Mouse (Mus musculus) adrenal gland (tissue): ENCODE data around the gene Atp6v1fnb.

ENCODE experiments used
- intact Hi-C: fragments of 180-260 bp; cut with DNase I; formaldehyde crosslinking; loops from one replicate; pipeline ENCODE4 v1.15.1; 2025

Atp6v1fnb gene

GRCm38 (mm10) chr6:29463388-29463787 is 7.8 kb upstream of the Atp6v1fnb start:
- intact Hi-C loops = no loop called here

DNA sequence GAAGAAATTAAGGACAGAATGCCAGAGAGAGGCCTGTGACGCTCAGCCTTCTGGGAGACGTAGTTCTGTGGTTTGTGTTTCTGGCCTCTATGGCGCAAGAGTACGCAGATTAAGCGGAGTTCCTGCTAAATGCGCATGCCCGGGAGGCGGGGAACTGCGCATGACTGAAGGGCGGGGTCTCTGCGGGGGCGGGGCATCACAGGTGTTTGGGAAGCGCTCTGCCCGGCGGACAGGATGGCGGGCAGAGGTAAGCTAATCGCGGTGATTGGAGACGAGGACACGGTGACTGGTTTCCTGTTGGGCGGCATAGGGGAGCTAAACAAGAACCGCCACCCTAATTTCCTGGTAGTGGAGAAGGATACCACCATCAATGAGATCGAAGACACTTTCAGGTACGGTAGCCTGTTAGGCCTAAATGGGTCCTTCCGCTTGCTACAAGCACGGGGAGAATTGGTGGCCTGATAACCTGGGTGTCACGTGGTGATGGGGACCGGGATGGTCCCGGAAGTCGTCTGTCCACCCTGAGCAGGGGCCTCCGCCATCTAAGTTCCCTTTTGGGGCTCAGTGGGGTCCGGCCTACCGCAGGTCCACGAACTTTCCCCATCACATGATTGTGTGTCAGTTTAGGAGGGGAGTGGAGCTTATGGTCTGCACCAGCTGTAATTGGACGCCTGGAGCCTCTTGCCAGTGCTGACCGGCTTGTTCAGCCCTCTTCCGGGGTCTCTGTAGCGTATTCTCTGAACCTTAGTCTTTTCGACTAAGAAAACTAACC is 3.5 kb upstream of the Atp6v1fnb start, which contains the start of gene Atp6v1f:
TSS of gene Atp6v1f (plus strand) at position 136 of the 772 bp plus-strand sequence.
- intact Hi-C loops = no loop called here

DNA sequence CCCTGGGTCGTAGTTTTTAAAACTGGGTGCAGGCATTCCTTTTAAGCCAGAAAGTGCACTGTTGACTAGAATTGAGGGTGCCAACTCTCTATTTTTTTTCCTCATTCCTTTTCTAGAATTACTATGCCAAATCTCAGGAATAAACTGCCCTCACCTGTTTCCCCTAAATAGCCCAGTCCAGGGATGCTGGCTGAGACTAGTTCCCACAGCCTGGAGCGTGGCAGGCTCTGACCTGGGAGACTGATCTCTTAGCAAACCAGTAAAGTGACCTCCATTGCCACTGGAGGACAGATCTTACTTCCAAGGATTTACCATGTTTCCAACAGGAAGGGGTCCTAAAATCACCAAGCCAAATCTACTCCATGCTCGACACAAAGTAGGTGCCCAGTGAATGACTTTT is 2.4 kb upstream of the Atp6v1fnb start:
- intact Hi-C loops = no loop called here

- intact Hi-C loops = no loop called here
Measured at GRCm38 (mm10) chr6:29473941-29474691, 2.9 kb downstream of the Atp6v1fnb start.

- intact Hi-C loops = no loop called here
Measured at GRCm38 (mm10) chr6:29474736-29475135, 3.5 kb downstream of the Atp6v1fnb start.

DNA sequence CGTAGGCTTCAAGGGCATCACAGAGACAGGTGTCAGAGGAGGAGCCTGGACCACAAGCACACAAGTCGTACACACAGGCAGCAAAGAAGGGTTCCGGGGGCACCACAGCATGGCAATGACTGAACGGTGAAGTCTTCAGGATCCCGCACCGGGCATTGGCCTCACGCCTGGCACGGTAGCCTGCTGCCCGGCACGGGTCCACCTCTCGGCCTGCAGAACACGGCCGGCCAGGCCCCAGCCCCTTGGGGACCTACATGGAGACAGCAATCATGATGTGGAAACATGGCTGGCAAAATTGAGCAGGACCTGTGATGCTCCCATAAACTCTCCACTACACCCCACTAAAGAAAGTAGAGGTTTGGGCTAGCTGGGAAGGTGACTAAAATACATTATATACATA is 11.5 kb downstream of the Atp6v1fnb start:
- intact Hi-C loops = loop anchor here (10.0 kb wide), 1 partner anchor 88 kb away; the partner anchor contains the start of gene Ccdc136

- intact Hi-C loops = loop anchor here (10.0 kb wide), 1 partner anchor 90 kb away; the partner anchor contains the start of gene Ccdc136
Measured at GRCm38 (mm10) chr6:29484716-29485559, 13.7 kb downstream of the Atp6v1fnb start.

GRCm38 (mm10) chr6:29485951-29486350 is 14.7 kb downstream of the Atp6v1fnb start:
- intact Hi-C loops = loop anchor here (10.0 kb wide), 1 partner anchor 91 kb away; the partner anchor contains the start of gene Ccdc136

GRCm38 (mm10) chr6:29494101-29494500 is 22.9 kb downstream of the Atp6v1fnb start:
- intact Hi-C loops = no loop called here

GRCm38 (mm10) chr6:29496270-29496669 is 25.0 kb downstream of the Atp6v1fnb start:
- intact Hi-C loops = no loop called here

- intact Hi-C loops = no loop called here
Measured at GRCm38 (mm10) chr6:29497791-29498190, 26.6 kb downstream of the Atp6v1fnb start.

GRCm38 (mm10) chr6:29500177-29500576 is 28.9 kb downstream of the Atp6v1fnb start:
- intact Hi-C loops = no loop called here

DNA sequence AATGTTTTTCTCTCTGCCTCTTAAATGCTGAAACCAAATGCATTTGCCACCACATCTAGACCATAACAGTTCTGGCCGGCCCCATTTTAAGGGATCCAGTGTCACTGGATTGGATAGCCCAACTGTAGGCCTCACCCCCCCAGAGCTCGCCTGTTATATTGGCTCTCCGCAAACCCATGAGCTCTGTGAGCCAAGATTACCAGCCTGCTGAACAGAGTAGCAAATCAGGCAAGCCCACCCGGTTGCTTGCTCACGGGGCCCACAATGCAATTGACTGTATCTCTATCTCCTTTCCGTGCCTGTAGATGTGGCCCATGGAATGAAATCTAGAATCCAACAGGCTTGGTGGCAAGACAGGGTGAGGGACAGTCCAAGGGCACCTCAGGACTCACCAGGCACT is 29.6 kb downstream of the Atp6v1fnb start:
- intact Hi-C loops = no loop called here

- intact Hi-C loops = no loop called here
Measured at GRCm38 (mm10) chr6:29501599-29501998, 30.4 kb downstream of the Atp6v1fnb start.

GRCm38 (mm10) chr6:29505493-29505892 is 34.3 kb downstream of the Atp6v1fnb start:
- intact Hi-C loops = no loop called here

GRCm38 (mm10) chr6:29506834-29507233 is 35.6 kb downstream of the Atp6v1fnb start:
- intact Hi-C loops = no loop called here

DNA sequence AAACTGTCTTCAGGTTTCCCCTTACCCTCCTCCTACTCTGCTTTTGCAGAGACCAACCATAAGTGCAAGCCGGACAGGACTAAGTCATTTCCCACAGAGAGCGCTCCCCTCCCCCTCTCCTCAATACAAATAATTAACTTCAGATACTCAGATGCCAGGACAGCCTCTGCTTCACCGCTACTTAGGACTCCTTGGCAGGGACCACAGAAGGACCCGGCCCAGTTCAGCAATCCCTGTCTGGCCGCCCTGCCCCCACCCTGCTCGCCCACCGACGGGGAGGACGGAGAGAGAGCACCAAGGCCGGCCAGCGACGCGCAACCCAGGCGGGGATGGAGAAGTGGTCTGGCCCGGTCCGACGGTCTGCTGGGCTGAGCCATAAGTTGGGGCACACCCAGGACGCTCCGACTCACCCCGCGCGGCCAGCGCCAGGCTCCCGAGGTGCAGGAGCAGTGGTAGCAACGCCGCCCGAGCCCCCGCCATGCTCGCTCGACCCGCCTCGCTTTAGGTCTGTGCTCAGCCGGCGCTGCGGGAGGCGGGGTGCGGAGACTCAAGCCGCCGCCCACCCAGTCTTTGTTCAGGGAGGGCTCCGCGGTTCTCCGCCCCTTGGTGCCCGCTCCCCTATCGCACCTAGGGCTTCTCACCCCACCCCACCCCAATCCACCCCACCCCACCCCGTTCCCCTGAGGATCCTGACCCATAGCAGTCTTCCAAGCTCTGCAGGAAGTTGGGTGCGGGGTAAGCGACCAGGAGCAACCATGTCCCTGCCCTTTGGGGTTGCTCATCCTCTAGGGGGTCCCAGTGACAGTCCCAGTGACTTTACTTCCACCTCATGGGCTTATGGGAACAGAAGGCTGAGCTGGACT is 36.4 kb downstream of the Atp6v1fnb start, which contains the start of gene Kcp:
TSS of gene Kcp (minus strand) at position 506 of the 863 bp plus-strand sequence.
- intact Hi-C loops = no loop called here

- intact Hi-C loops = no loop called here
Measured at GRCm38 (mm10) chr6:29509086-29509485, 37.8 kb downstream of the Atp6v1fnb start.

DNA sequence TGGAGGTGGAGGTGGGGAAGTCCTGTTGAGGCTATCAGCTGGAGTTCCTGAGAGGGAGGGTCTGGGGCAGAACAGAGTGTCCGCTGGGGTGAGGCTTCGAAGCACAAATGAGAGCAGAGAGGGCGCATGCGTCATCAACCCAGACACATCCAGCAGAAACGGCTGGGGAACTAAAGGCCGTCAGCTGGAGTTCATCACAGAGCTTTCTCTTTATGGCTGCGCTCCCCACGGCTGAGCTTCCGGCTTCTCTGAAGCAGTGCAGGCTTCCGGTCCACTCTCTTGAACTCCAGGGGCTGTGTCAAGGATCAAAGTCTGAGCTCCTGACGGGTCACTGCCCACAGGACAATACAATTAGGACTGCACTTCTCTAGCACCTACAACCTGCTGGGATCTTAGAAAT is 42.0 kb downstream of the Atp6v1fnb start:
- intact Hi-C loops = no loop called here

GRCm38 (mm10) chr6:29517139-29517538 is 45.9 kb downstream of the Atp6v1fnb start:
- intact Hi-C loops = loop anchor here (2.0 kb wide), 1 partner anchor 134 kb away; no protein-coding TSS in a partner anchor
